Mouse (Mus musculus) gonadal fat pad, adult 2 months (tissue): ENCODE measurements around the gene Cnga1. TPM values are rescaled to one million over a fixed set of nuclear protein-coding genes. Genes with fewer than 3 reads are reported as not detected.

Experiments
- polyA plus RNA-seq: library from polyadenylated mRNA; depleted of rRNA; stranded (reverse); fragments of >200 nt; gene quantifications from 2 replicates; pipeline ENCODE4 v1.2.3, GENCODE M21; 2012; rRNA removed

The Cnga1 gene
- polyA plus RNA-seq, 1 experiment = not detected

Other genes starting within 250 kb of the Cnga1 start
- gene Corin, start 139.8 kb downstream of the Cnga1 start, polyA plus RNA-seq = 0.50 and 0.63 TPM in 2 replicates
- 7.6 and 8.3 TPM in 2 replicates for gene Nfxl1, start 84.6 kb downstream of the Cnga1 start, polyA plus RNA-seq
- gene Zar1, start 63.0 kb downstream of the Cnga1 start, polyA plus RNA-seq = 0.08 TPM in 1 of 2 replicates, not detected in the other
- gene Gm5868, start 56.7 kb downstream of the Cnga1 start, polyA plus RNA-seq = not detected in 2 replicates
- 0.30 and 0.94 TPM in 2 replicates for gene Nipal1, start 3.5 kb upstream of the Cnga1 start, polyA plus RNA-seq
- gene Txk, start 108.5 kb upstream of the Cnga1 start, polyA plus RNA-seq = 0.20 and 0.33 TPM in 2 replicates
- 3.0 and 3.5 TPM in 2 replicates for gene Tec, start 224.2 kb upstream of the Cnga1 start, polyA plus RNA-seq